Mouse (Mus musculus): ENCODE measurements around the gene Plxnb1. TPM values are rescaled to one million over a fixed set of nuclear protein-coding genes. Genes with fewer than 3 reads are reported as not detected.

Gene Plxnb1
- total RNA-seq, 2 experiments from 2014 or later, result 152 to 161 TPM

DNA sequence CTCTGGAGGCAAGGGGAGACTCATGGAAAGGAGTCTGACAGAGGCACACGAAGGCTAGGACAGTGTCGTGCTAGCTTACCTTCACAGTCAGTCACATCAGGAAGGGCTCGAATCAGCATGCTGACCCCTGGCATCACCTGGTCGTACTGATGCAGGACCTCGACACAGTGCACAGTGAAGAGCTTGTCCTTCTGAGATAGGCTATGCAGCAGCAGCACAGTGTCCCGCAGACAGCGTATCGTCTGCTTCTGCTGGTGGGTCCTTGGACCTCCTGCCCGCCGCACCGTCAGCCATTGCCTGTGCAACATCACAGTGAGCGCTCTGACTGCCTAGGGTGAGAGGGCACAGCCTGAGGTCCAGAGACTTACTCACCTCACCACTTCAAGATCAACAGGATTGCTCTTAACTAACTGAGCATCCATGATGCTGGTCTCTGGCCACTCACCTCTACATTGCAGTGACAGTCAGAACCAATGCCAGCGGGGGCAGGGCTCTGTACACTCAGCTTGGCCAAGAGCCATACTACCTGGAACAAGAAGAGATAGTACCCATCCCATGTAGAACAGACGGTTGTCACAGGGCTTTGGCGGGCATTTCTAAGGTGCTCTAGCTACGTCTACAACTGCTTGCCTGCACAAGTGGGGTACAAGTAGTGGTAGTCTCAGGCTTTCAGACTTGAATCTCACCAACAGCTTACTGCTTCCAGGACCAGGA lies 34.8 kb upstream of the Plxnb1 start:
- peak in 1 of 2 experiments; percentile 3 for DNase-seq (ENCODE audit: low spot score in 2 of 2)

DNA sequence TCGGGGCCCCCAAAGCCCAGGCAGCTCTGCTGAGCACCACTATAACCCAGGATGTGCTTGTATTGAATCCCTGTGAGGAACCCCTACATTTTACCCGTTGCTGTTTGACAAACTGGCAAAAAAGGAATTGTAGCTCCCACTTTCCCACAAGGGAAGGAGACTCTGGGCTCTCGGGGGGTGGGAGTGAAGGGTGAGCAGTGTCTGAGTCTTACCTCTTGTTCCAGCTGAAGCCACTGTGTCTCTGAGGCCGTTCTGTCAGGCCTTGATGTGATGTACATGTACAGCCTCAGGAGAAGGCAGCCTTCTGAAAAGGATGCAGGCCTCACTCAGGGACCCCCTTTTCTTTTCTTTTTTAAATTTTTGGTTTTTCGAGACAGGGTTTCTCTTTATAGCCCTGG lies 34.3 kb upstream of the Plxnb1 start:
- no peak for DNase-seq (ENCODE audit: low spot score in 2 of 2)

DNA sequence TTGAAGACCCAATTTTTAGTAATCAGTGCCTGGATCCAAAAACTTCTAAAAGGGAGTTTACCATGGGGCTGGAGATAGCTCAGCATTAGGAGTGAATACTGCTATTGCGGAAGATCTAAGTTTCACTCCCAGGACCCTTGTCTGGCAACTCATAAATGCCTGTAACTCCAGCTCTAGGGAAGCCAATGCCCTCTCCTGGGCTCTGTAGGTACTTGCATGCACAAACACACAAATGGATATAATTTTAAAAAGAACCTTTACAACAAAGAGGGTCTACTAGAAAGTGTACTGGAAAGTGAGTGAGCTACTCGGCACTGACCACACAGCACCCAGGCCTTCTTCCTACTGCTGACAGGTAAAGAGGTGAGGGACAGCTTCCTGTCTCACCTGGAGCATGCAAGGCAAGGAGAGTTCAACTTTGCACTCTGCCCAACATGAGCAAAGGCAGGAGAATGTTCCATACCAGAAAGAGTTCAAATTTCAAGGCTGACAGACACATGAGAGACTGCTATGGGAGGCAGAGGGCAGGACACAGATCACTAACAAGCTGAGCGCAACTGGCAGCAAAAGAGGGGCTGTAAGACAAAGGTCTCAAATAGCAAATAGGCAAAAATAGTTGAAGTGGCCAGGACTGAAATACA lies 27.0 kb upstream of the Plxnb1 start:
- DNase-seq (ENCODE audit: low spot score in 2 of 2), result no peak

DNA sequence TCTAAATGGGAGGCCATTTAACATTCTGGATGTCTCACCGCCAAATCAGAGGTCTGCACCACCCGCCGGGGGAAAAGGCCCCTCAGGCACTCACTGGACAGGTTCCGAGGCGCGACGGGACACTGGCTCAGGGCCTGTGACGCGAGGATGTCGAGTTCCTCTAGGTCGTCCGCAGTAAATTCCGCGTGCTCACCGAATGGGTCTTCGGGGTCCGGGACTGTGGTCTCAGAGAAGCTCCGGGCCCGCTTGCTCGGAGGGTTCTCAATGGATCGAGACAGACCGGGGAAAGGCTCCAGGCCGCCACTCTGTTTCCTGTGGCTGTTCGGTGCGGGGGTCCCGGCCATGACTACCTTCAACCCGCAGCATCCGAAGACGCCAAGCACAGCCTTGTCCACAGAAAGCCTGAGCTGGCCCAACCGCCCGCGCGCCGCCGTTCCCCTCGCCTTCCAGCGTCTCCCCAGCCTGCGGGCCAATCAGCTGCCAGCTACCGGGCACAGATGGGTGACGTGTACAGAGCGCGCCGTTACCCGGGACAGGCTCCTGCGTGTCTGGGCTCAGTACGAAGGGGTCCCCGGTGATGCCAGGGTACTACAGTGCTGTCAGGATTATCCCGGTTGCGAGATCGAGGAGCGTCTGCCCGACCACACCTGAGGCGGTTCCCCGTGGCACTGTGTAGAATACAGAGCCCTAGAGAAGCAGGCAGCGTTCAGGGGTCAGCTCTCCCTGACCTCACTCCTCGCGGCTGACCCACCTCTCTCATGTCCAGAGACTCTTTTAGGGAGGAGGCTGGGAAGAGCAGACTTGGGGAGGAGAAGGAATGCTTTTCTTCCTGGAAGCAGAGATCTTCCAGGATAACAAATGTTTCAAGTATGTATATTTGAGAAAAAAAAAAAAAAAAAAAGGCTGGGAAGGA lies 21.3 kb upstream of the Plxnb1 start, which contains the start of gene Atrip:
Gene Atrip (minus strand): TSS at position 464 of the 913 bp plus-strand sequence.
- DNase-seq (ENCODE audit: low spot score in 2 of 2), result peak; percentile 78 to 86

DNA sequence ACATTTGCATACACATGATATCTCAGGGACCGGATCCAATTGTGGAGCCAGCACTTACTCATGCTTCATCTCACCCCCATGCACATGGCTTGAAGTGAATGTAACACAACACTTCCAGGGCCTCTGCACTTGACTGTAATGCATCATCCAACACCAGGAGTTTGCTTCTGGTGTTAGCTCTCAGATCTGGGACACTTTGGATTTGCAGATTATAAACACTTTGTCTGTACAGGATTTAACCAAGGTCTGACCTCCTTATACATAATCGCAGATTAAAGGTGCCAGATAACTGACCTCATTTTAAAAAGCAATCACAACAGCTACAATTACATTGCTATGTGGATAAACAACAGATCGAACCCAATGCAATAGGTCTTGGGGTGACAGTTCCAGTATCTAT lies 14.7 kb upstream of the Plxnb1 start:
- no peak for DNase-seq (ENCODE audit: low spot score in 2 of 2)

DNA sequence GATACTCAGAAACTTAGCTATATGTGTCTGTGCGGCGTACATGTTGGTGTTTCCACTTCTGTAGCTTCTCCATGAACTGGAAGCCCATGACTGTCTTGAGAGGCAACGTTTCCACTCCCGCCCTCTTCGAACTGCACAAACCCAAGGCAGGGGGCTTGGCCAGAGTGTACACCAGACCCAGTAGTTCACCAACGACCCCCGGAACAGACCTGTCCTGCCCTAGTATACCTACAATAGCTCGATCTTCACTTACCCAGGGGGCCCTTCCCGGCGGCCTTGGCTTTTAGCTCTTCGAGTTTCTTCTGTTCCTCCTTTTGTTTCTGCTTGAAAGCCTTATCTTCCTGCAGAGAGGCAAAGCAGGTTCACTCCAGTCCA lies 13.5 kb upstream of the Plxnb1 start:
- DNase-seq (ENCODE audit: low spot score in 2 of 2), result no peak

DNA sequence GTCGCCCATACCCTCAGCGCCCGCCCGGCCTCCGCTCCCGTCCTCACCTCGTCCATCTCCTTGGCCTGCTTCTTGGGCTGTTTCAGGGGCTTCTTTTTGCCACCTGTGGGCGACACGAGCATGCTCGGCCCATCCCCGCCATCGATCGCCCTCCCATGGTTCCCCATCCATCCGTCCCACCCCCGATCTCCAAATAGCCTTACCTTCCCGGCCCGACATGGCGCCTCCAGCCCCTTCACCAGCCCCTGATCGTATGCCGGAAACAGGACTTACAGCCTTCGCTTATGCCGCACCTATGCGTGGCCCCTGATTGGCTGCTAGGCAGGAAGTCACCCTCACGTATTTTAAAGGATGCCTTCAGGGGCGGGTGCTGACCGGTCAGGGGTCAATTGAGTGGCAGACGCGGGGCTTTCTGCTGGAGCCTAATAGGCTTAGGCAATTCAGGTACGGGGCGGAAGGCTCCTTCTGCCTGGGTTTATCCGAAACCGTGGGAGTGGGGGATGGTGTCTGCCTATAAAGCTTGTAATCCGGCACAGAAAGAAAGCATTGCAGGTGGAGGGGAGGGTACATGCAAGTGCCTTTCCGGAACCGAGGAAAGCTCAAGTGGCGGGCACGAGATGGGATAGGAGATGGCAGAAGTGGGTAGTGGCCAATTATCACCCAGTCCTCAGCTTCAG lies 12.9 kb upstream of the Plxnb1 start, which contains the start of the genes Ccdc51 and Tma7:
Gene Ccdc51 (plus strand): TSS at position 370 of the 677 bp plus-strand sequence.
Gene Tma7 (minus strand): TSS at position 464 of the 677 bp plus-strand sequence.
- DNase-seq (ENCODE audit: low spot score in 2 of 2), result peak in 1 of 2 experiments; percentile 77

DNA sequence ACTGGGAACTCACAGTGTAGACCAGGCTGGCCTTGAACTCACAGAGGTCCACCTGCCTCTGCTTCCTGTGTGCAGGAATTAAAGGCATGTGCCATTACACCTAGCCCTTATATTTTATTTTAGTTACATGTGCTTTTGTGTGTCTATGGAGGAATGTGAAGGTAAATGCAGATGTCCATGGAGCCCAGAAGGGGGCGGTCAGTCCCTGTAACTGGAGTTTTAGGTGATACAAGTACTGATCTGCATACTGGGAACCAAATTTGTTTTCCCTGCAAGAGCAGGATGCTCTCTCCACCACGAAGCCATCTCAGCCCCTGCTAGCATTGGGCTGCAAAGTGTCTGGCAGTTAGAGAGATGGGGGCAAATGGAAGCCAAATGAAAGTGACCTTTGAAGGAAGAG lies 10.3 kb upstream of the Plxnb1 start:
- no peak for DNase-seq (ENCODE audit: low spot score in 2 of 2)

DNA sequence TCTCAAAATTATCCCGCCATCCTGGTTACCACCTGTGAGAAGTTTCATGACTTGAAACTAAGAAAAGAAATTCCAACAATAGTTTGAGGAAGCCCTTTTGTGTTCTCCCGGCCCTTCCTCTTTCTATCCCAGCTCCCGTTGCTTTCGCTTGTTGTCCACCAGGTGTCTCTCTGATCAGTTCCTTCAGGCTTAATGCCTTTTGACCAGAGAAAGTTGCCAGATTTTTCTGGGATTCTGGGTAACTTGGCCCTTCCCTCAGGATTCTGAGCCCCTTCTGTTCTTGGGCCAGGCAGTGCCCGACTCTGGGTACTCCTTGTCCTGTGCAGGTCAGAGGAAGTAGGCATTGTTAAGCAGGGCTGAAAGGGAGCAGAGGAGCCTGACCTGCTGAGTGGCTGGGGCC lies 7.2 kb upstream of the Plxnb1 start:
- DNase-seq (ENCODE audit: low spot score in 2 of 2), result no peak

DNA sequence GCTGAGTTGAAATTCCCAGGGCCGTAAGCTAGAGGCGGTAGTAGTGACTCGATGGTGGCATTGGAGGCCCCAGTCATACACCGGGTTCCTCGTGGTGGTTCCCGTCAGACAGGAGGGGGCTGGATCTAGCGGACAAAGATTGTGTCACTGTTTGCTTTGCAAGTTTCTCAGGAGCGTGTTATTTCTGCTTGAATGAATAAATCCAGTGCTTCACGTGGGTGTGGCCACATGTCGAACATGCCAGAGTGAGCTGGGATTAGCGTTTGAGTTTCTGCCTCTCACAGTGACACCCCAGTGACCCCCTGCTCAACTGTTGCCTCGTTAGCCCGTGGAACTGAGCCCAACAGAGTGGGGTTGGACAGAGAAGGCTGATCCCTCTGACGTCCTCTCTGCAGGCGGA lies 4.7 kb upstream of the Plxnb1 start:
- DNase-seq (ENCODE audit: low spot score in 2 of 2), result no peak

DNA sequence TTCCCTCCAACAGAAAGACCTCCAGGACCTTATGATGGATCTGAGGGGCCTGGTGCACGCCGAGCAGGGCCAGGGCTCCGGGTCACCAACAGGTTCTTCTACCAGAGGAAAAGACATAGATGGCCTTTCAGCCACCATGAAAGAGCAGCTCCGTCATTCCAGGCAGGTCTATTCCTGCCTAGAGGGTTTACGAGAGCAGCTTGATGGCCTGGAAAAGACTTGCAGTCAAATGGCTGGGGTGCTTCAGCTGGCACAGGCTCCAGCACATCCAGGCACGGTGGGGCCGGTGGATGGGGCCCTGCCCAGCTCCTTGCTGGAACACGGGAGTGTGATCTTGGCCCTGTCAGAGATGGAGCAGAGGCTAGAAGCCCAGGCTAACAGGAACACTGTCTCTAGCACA lies 3.4 kb upstream of the Plxnb1 start:
- DNase-seq (ENCODE audit: low spot score in 2 of 2), result no peak

DNA sequence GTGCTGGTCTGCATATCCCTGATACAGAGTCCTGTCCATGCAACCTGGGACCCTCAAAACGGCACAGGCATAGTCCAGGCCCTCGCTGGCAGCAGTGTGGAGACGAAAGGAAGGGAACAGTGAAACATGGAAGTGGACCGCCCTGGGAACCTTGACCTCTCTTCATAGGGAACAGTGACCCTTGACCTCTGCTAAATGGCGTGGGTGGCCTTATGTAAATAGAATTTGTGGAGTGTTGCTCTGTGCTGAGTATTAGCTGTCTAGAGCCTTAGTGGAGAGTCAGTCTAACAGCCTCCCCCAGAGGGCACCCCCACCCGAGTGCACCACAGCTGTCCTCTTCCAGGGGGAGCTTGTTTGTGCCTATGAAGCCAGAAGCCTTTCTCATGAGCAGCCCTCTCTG lies 2.4 kb upstream of the Plxnb1 start:
- no peak for DNase-seq (ENCODE audit: low spot score in 2 of 2)

DNA sequence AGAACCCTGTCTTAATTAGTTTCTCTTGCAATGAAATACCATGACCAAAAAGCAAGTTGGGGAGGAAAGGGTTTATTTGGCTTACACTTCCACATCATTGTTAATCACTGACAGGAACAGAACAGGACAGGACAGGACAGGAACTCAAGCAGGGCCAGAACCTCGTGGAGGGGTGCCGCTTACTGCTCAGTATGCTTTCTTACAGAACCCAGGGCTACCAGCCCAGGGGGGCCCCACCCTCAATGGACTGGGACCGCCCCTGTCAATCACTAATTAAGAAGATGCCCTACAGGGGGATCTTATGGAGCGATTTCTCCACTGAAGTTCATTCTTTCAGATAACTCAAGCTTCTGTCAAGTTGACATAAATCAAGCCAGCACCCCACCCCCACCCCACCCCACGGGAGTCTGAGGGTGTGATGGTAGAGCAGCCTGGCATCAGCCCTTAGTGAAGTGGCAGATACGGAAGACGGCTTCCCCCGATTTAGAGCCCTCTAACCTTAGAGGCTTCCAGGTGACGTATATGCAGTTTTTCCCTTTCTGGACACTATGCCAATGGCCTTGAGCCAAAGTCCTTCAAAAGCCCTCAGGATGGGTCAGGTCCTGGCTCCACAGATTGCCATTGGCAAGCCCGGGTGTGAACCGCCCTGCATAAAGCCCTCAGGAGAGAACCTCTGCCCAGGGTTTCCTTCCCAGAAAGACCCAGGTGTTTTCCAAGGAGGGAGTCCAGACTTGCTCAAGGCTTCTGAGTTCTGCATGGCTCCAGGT lies 1.2 kb upstream of the Plxnb1 start:
- DNase-seq (ENCODE audit: low spot score in 2 of 2), result no peak

DNA sequence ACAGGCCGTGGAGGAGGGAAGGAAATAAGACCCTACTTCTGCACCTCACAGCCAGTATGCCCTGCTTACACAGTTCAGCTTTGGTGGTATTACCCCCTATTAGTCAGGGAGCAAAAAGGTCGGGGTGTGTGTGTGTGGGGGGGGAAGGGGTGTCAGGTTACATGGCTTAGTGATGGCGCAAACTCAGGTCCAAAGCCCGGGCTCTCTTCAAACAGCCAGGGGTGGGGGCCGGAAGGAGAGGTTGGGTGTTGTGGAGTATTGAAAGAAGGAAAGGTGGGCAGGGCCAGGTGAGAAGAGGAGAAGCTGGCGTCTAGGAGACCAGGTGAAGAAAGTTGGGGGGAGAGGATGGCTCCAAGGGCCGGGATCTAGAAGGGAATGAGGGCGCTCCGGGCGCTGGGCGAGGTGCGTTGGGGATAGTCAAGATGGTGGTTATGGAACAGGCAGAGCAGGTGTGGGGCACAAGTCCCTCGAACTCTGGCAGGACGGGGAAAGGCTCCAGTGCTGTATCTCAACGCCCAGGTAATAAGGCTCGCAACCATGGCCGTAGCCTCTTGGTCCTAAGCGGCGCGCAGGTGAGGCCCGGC lies 544 bp upstream of the Plxnb1 start:
- DNase-seq (ENCODE audit: low spot score in 2 of 2), result no peak

DNA sequence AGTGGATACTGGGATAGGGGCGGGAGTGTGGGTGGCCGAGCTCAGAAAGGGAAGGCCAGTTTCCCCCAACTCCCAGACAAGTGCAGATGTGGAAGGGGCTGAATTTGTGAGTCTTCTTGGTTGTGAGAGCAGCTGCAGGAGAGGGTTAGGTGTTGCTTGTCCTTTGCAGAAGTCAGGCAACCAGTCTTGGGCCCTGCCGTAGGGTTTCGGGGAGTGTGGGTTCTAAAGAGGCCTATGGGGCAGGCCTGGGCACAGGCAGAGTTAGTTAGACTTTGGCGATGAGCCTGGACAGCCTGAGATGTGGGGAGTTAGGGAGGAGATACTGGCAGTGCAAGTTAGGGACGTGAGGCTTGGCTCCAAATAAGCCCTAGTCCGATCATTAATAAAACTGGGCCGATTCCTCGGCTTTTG lies 1.1 kb downstream of the Plxnb1 start:
- no peak for DNase-seq (ENCODE audit: low spot score in 2 of 2)

DNA sequence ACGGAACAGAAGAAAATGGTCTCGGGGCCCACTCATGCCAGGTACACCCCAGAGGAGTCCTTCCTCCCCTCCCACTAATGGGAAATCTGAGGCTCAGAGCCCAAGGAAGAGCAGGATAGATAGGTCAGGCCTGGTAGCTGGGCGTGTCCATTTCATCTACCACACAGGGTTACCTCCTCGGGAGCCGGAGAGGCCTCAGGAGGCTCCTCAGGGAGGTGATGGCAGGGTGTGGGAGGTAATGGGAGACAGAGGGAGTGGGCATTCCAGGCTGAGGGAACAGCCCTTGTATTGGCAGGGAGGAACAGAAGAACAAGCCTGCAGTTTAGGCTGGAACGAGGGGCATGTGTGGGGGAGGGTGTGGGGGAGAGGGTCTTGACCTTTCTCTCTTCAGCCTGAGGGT lies 1.7 kb downstream of the Plxnb1 start:
- DNase-seq (ENCODE audit: low spot score in 2 of 2), result no peak

DNA sequence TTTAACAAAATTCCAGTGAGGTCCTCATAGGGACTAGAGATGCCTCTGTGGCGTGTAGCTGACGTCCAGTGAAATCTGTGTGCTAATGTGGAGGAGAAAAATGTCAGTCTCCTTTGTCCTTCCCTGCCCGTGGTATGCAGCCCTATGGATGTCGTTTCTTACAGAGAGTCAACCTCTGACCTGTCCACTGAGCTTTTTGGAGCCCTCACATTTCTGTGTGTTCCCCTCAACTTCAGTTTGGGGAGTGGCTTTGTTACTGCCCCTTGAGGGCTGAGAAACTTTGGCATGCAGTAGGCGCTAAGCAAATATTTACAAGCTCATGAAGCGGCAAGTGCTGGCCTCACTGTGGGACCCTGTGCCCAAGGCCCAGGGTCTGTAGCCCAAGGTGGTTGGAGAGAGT lies 2.1 kb downstream of the Plxnb1 start:
- no peak for DNase-seq (ENCODE audit: low spot score in 2 of 2)

DNA sequence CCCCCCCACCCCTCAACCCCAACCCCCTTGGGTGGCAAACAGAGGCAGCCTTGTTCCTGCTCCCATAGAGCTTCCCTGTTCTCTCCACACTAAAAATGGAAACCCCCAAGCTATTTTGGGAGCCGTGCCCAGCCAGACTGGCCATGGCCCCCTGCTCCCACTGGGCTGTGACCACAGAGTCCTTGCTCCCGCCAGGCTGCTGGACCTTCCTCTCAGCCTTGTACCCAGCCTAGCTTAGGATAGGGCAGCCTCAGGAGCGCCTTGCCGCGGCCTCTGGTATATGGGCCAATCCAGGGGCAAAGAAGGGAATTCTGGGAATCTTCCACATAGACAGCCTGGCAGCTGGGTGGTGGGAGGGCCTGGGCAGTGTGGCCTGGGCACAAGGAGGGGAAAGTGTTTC lies 2.6 kb downstream of the Plxnb1 start:
- DNase-seq (ENCODE audit: low spot score in 2 of 2), result peak in 1 of 2 experiments; percentile 51

DNA sequence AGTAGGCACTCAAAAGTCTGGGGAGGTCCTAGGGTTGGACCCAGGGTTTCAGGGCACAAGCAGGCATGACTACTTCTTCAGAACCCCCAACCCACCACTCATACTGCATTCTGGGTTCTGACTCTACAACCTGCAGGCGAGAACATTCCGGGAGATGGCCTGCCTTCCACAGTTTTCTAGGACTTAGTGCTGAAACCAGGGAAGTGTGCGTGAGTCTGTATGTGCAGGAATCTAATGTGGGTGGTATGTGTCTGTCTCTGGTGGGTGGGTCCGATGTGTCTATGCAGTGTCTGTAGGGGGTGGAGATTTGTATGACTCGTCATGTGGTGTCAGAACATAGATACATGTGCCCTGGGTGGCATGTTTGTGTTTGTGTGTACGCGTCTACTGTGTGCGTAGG lies 3.2 kb downstream of the Plxnb1 start:
- no peak for DNase-seq (ENCODE audit: low spot score in 2 of 2)

DNA sequence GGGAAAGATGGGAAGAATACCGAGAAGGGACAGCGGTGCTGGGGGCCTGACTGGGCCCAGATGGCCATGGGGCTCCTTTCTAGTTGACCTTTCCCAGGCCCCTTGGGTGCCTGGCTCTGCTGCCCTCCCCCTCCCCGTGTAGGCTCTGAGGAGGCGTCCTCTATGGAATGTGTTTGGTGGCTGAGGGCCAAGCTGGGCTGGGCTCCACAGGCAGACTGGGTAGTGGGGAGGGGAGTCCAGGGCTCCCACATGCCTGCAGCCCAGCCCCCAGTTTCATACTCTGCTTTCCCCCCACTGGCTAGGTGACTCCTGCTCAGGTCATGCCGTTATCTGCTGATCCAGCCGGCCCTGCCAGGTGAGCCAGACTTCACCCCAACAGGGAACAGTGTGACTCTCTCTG lies 3.8 kb downstream of the Plxnb1 start:
- DNase-seq (ENCODE audit: low spot score in 2 of 2), result no peak
